Mouse (Mus musculus): ENCODE data around the gene Ccdc191. TPM values are rescaled to one million over a fixed set of nuclear protein-coding genes. Genes with fewer than 3 reads are reported as not detected.

Ccdc191 gene
- polyA plus RNA-seq, 1 experiment from 2014 or later: 9.8 TPM

GRCm38 (mm10) chr16:43932319-43932718, 42.7 kb downstream of the Ccdc191 start:
- Histone ChIP-seq H3K9me3 (replicated peaks) (no peaks in the 10 kb centered on the region), H3K27ac (no peak overlapping the region), H3K4me2 (no peak overlapping the region), H3K27me3 (no peaks in the 10 kb centered on the region), H3K4me1 (replicated peaks) (no peaks in the 10 kb centered on the region), H3K36me3 (no peaks in the 10 kb centered on the region), H3K9ac (no peak overlapping the region), H3K4me3 (no peak overlapping the region)
- no peak for ATAC-seq (replicated peaks; ENCODE audit: insufficient number of reproducible peaks, insufficient read depth, low FRiP score, low read depth)
- 80% methylated on average over 7 of the region's 7 CpGs for WGBS

GRCm38 (mm10) chr16:43933041-43933440, 43.4 kb downstream of the Ccdc191 start:
- Histone ChIP-seq H3K4me1 (replicated peaks) (no peaks in the 10 kb centered on the region), H3K9ac (no peak overlapping the region), H3K27me3 (no peaks in the 10 kb centered on the region), H3K9me3 (replicated peaks) (no peaks in the 10 kb centered on the region), H3K4me2 (no peak overlapping the region), H3K4me3 (no peak overlapping the region), H3K36me3 (no peaks in the 10 kb centered on the region), H3K27ac (no peak overlapping the region)
- WGBS: 69% methylated on average over 6 of the region's 6 CpGs
- ATAC-seq (replicated peaks; ENCODE audit: insufficient number of reproducible peaks, insufficient read depth, low FRiP score, low read depth): no peak

- 87% methylated on average over 8 of the region's 8 CpGs for WGBS
- H3K9me3 ChIP-seq (replicated peaks): no peaks in the 10 kb centered on the region
- H3K4me1 ChIP-seq (replicated peaks): no peaks in the 10 kb centered on the region
- no peak for ATAC-seq (replicated peaks; ENCODE audit: insufficient number of reproducible peaks, insufficient read depth, low FRiP score, low read depth)
- H3K4me2 ChIP-seq: no peak overlapping the region
- H3K4me3 ChIP-seq: no peak overlapping the region
- no peak overlapping the region for H3K27ac ChIP-seq
- H3K36me3 ChIP-seq: no peaks in the 10 kb centered on the region
- H3K9ac ChIP-seq: no peak overlapping the region
- H3K27me3 ChIP-seq: no peaks in the 10 kb centered on the region
These were observed 45.3 kb downstream of the Ccdc191 start for GRCm38 (mm10) chr16:43934856-43935255.

GRCm38 (mm10) chr16:43935367-43935766, 45.8 kb downstream of the Ccdc191 start:
- H3K27me3 ChIP-seq: no peaks in the 10 kb centered on the region
- H3K4me1 ChIP-seq (replicated peaks): no peaks in the 10 kb centered on the region
- ATAC-seq (replicated peaks; ENCODE audit: insufficient number of reproducible peaks, insufficient read depth, low FRiP score, low read depth): no peak
- WGBS: 59% methylated on average over 3 of the region's 3 CpGs
- no peaks in the 10 kb centered on the region for H3K9me3 ChIP-seq (replicated peaks)
- H3K4me3 ChIP-seq: no peak overlapping the region
- no peak overlapping the region for H3K9ac ChIP-seq
- no peak overlapping the region for H3K4me2 ChIP-seq
- no peak overlapping the region for H3K27ac ChIP-seq
- no peaks in the 10 kb centered on the region for H3K36me3 ChIP-seq

- no peaks in the 10 kb centered on the region for H3K9me3 ChIP-seq (replicated peaks)
- H3K4me2 ChIP-seq: no peak overlapping the region
- H3K36me3 ChIP-seq: no peaks in the 10 kb centered on the region
- no peak overlapping the region for H3K9ac ChIP-seq
- no peak overlapping the region for H3K4me3 ChIP-seq
- 57% methylated on average over 3 of the region's 3 CpGs for WGBS
- no peak for ATAC-seq (replicated peaks; ENCODE audit: insufficient number of reproducible peaks, insufficient read depth, low FRiP score, low read depth)
- no peak overlapping the region for H3K27ac ChIP-seq
- H3K4me1 ChIP-seq (replicated peaks): no peaks in the 10 kb centered on the region
- no peaks in the 10 kb centered on the region for H3K27me3 ChIP-seq
These were observed 46.3 kb downstream of the Ccdc191 start for GRCm38 (mm10) chr16:43935892-43936291.

GRCm38 (mm10) chr16:43940846-43941245, 51.2 kb downstream of the Ccdc191 start:
- H3K27ac ChIP-seq: no peak overlapping the region
- H3K36me3 ChIP-seq: no peaks in the 10 kb centered on the region
- H3K4me2 ChIP-seq: no peak overlapping the region
- 85% methylated on average over 4 of the region's 4 CpGs for WGBS
- no peaks in the 10 kb centered on the region for H3K9me3 ChIP-seq (replicated peaks)
- H3K4me3 ChIP-seq: no peak overlapping the region
- H3K27me3 ChIP-seq: no peaks in the 10 kb centered on the region
- H3K4me1 ChIP-seq (replicated peaks): no peaks in the 10 kb centered on the region
- no peak for ATAC-seq (replicated peaks; ENCODE audit: insufficient number of reproducible peaks, insufficient read depth, low FRiP score, low read depth)
- no peak overlapping the region for H3K9ac ChIP-seq

GRCm38 (mm10) chr16:43945351-43945750, 55.8 kb downstream of the Ccdc191 start:
- no peak overlapping the region for H3K4me3 ChIP-seq
- no peak overlapping the region for H3K27ac ChIP-seq
- no peaks in the 10 kb centered on the region for H3K4me1 ChIP-seq (replicated peaks)
- H3K9me3 ChIP-seq (replicated peaks): no peaks in the 10 kb centered on the region
- H3K9ac ChIP-seq: no peak overlapping the region
- no peaks in the 10 kb centered on the region for H3K36me3 ChIP-seq
- ATAC-seq (replicated peaks; ENCODE audit: insufficient number of reproducible peaks, insufficient read depth, low FRiP score, low read depth): no peak
- WGBS: 84% methylated on average over 3 of the region's 3 CpGs
- H3K27me3 ChIP-seq: no peaks in the 10 kb centered on the region
- no peak overlapping the region for H3K4me2 ChIP-seq

- H3K27ac ChIP-seq: no peak overlapping the region
- H3K36me3 ChIP-seq: no peaks in the 10 kb centered on the region
- no peaks in the 10 kb centered on the region for H3K4me1 ChIP-seq (replicated peaks)
- H3K9ac ChIP-seq: no peak overlapping the region
- H3K4me3 ChIP-seq: no peak overlapping the region
- H3K4me2 ChIP-seq: no peak overlapping the region
- 60% methylated on average over 3 of the region's 3 CpGs for WGBS
- no peaks in the 10 kb centered on the region for H3K27me3 ChIP-seq
- ATAC-seq (replicated peaks; ENCODE audit: insufficient number of reproducible peaks, insufficient read depth, low FRiP score, low read depth): no peak
- H3K9me3 ChIP-seq (replicated peaks): no peaks in the 10 kb centered on the region
These were observed 56.3 kb downstream of the Ccdc191 start for GRCm38 (mm10) chr16:43945869-43946268.

- Histone ChIP-seq H3K4me3 (no peak overlapping the region), H3K4me1 (replicated peaks) (no peaks in the 10 kb centered on the region), H3K27me3 (no peaks in the 10 kb centered on the region), H3K4me2 (no peak overlapping the region), H3K9ac (no peak overlapping the region), H3K36me3 (no peaks in the 10 kb centered on the region), H3K27ac (no peak overlapping the region), H3K9me3 (replicated peaks) (no peaks in the 10 kb centered on the region)
- ATAC-seq (replicated peaks; ENCODE audit: insufficient number of reproducible peaks, insufficient read depth, low FRiP score, low read depth): no peak
- WGBS: 68% methylated on average over 4 of the region's 4 CpGs
These were observed 62.0 kb downstream of the Ccdc191 start for GRCm38 (mm10) chr16:43951591-43951990.

- WGBS: 53% methylated on average over 6 of the region's 6 CpGs
- no peak for ATAC-seq (replicated peaks; ENCODE audit: insufficient number of reproducible peaks, insufficient read depth, low FRiP score, low read depth)
These were observed 65.3 kb downstream of the Ccdc191 start for GRCm38 (mm10) chr16:43954913-43955312.

GRCm38 (mm10) chr16:43958038-43958437, 68.4 kb downstream of the Ccdc191 start:
- Histone ChIP-seq H3K9ac (no peak overlapping the region), H3K4me3 (no peak overlapping the region), H3K27me3 (no peaks in the 10 kb centered on the region), H3K27ac (no peak overlapping the region), H3K4me1 (replicated peaks) (no peaks in the 10 kb centered on the region), H3K36me3 (peaks cover 11% of the 10 kb centered on the region; the same call in 1 of the 2 replicates), H3K9me3 (replicated peaks) (no peaks in the 10 kb centered on the region), H3K4me2 (no peak overlapping the region)
- ATAC-seq (replicated peaks; ENCODE audit: insufficient number of reproducible peaks, insufficient read depth, low FRiP score, low read depth): no peak
- 81% methylated on average over 4 of the region's 4 CpGs for WGBS

More at GRCm38 (mm10) chr16:43954913-43955312, 65.3 kb downstream of the Ccdc191 start:
- Histone ChIP-seq H3K9ac (no peak overlapping the region), H3K4me2 (no peak overlapping the region), H3K4me1 (replicated peaks) (no peaks in the 10 kb centered on the region), H3K36me3 (0 out of 2 replicates have a peak, but pooled peaks cover 5% of the 10 kb centered on the region), H3K27me3 (no peaks in the 10 kb centered on the region), H3K4me3 (no peak overlapping the region), H3K27ac (no peak overlapping the region), H3K9me3 (replicated peaks) (no peaks in the 10 kb centered on the region)

GRCm38 (mm10) chr16:43963291-43963690, 73.7 kb downstream of the Ccdc191 start:
- H3K27me3 ChIP-seq: no peaks in the 10 kb centered on the region
- no peaks in the 10 kb centered on the region for H3K9me3 ChIP-seq (replicated peaks)
- H3K4me3 ChIP-seq: no peak overlapping the region
- H3K27ac ChIP-seq: no peak overlapping the region
- peaks cover 11% of the 10 kb centered on the region; the same call in 1 of the 2 replicates for H3K36me3 ChIP-seq
- no peaks in the 10 kb centered on the region for H3K4me1 ChIP-seq (replicated peaks)
- no peak overlapping the region for H3K4me2 ChIP-seq
- no peak overlapping the region for H3K9ac ChIP-seq
- WGBS: 87% methylated on average over 9 of the region's 9 CpGs
- no peak for ATAC-seq (replicated peaks; ENCODE audit: insufficient number of reproducible peaks, insufficient read depth, low FRiP score, low read depth)
